Mouse (Mus musculus): ENCODE results near the gene Wipf3. TPM values are rescaled to one million over a fixed set of nuclear protein-coding genes. Genes with fewer than 3 reads are reported as not detected.
A peak's percentile ranks its signal among the peaks of the same experiment; 100 is the strongest.

The Wipf3 gene
- 100 to 1,000 TPM; 281 to 284 TPM for total RNA-seq (2021)
- long read RNA-seq, experiment 1, partial matches to known transcripts: 90 of 92 reads
- long read RNA-seq, experiment 1, other reads (novel, unspliced or antisense): 2 of 92 reads
- long read RNA-seq, experiment 2, partial matches to known transcripts: 76 of 76 reads
- long read RNA-seq, experiment 2, other reads (novel, unspliced or antisense): 0 of 76 reads

DNA sequence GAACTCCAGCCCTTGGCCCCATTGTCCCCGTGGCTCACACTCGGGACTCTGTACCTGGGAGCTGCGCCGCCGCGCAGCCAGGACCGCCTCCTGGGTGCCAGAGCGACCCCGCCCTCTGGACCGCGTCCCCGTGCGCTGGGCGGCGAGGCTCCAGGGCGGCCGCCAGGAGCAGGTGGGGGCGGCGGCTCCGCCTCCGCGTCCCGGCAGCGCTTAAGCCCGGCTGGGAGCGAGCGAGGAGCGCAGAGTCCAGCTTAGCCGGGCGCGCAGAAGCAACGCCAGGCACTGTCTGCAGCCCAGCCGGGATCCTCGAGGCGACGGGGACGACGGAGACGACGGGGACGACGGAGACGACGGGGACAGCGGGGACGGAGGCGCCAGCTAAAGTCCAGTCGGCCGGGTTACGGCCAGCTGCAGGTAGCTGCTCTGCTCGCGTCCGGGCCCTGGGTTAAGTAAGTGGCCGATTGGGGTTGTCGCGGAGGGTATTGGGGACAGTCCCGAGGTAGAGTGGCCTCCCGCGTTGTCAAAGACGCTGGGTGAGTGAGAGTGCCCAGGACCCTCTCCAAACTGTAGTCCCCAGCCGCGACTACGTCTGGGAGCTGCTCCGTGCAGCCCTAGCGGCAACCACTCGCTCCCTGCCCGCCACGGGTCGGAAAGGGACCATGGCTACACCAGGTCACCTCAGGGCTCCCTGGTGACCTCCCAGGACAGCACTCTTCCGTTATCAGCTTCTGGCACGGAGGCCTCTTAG lies at the start of gene Wipf3:
Wipf3 (plus strand) TSS at position 157 of the 748 bp plus-strand sequence.
- no peak for DNase-seq (ENCODE audit: low spot score in 2 of 2)

- no peak for DNase-seq (ENCODE audit: low spot score in 2 of 2)
These were observed 46.8 kb upstream of the Wipf3 start for GRCm38 (mm10) chr6:54382636-54383035.

DNA sequence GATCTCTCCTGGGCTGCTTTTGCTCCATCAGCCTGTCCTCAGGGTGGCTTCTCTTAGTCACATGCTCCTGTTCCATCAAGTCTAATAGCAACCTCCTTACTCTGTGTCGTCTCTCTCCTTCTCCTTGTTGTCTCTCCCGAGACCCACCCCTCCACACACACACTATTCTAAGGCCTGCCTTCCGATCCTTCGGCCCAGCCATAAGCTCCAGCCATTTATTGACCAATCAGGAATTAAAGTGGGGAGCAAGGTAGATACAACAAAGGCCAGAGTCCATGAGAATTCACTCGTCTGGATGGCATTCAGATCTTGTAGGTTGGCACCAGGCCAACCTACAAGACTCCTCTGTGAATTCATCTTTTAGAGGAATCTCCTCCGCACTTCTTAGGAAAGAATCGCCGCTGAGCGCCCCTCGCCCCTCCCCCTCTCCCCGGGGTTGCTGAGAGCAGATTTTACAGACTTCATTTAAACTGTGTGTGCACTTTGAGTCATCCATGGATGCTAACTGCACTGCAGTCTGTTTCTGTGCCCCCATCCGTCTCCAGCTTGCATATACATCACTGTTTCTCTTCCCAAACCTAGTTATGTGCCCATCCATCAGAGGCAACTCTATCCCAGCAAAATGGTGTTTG lies 45.4 kb upstream of the Wipf3 start:
- DNase-seq (ENCODE audit: low spot score in 2 of 2): no peak

GRCm38 (mm10) chr6:54384777-54385176 lies 44.6 kb upstream of the Wipf3 start:
- DNase-seq (ENCODE audit: low spot score in 2 of 2): no peak

GRCm38 (mm10) chr6:54386429-54386828 lies 43.0 kb upstream of the Wipf3 start:
- no peak for DNase-seq (ENCODE audit: low spot score in 2 of 2)

DNA sequence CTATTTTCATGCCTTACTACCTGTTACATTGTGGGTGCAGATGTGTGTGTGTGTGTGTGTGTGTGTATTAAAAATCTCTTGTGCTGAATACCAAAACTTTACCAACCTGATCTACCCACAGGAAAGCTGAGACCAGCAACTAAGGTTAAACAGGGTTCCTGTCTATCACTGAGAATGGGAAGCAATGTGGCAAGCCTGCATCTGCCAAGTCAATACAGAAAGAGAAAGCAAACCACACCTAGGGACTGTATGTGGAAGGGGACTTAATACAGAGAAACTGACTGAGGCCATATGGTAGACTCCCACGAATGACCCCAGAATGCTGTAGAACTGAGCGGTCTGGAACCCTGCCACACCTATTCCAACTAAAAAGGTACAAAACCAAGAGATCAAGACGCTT lies 42.4 kb upstream of the Wipf3 start:
- no peak for DNase-seq (ENCODE audit: low spot score in 2 of 2)

- DNase-seq (ENCODE audit: low spot score in 2 of 2): peak in 1 of 2 experiments; percentile 21
These were observed 41.7 kb upstream of the Wipf3 start for GRCm38 (mm10) chr6:54387751-54388150.

DNA sequence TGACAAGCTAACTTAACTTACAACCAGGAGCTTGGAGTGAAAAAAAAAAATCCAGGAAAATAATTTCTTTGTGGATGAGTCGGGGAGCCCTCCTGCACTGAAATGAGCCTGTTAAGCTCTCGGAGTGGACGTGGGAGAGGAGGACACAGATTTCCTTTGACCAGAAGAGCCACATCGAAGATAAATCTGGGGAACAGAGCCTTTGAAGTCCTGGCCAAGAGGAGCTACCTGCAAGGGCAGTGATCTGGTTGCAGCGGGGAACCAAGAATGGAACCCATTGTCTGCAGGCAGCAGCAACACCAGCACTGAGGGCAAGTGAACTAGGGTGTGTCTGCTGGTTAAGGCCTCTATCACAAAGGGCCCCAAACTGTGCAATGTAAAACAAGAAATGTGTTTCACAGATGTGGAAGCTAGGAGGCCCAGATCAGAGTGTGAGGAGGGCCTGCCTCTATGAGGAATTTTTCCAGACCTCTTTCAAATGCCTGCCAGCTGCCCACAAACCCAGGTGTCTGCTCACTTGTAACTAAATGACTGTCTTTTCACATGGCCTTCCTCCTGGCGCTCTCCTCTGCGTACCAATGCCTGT lies 40.6 kb upstream of the Wipf3 start:
- no peak for DNase-seq (ENCODE audit: low spot score in 2 of 2)

GRCm38 (mm10) chr6:54391765-54392164 lies 37.6 kb upstream of the Wipf3 start:
- peak in 1 of 2 experiments; percentile 82 for DNase-seq (ENCODE audit: low spot score in 2 of 2)

DNA sequence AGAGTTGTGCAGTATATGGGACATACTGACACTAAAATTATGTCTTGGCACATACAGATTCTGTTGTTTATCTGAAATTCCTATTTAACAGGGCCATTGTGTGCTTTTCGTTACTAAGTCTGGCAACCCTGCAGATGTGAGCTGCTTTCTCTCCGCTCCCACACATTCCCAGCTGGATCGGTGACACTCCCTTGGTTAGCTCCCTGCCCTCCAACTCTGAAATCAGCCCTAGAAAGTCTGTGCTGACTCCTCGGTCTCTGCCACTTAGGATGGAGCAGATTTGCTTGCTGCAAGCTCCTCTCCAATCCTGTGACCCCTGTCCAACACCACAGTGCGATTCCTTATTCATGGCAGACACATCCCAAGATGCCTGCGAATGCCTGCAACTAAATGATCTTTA lies 35.5 kb upstream of the Wipf3 start:
- DNase-seq (ENCODE audit: low spot score in 2 of 2): no peak

DNA sequence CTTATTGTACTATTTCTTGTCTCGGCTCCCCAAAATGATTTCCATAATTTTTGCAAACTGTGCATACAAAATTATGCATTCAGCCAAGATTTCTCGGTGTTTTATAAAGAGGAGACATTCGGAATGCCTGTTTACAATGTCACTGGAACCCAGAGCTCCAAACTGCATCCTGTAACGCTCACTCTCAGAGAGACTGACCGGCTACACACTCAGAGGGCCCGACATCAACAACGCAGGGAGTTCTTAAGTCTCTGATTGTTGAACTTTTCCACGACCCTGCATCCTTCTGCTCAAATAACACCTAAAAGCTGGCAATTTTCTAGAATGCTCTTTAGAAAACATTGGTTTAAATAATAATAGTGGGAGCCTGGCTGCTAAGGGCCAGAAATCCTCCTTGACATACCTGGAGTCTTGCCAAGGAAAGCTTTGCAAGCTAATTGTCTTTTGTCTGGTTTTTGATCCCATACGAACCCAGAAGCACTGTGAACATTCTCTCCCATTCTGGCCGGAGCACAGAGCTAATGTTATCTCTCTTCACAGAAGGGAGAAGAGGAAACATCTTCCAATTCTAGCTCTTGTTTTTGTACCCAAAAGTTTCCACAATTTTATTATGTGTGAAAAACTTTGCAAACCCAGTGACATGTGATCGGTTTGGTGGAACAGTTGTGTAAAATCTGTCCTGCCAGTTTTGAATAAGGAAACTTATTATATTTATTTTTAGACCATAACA lies 30.0 kb upstream of the Wipf3 start:
- DNase-seq (ENCODE audit: low spot score in 2 of 2): peak in 1 of 2 experiments; percentile 26

DNA sequence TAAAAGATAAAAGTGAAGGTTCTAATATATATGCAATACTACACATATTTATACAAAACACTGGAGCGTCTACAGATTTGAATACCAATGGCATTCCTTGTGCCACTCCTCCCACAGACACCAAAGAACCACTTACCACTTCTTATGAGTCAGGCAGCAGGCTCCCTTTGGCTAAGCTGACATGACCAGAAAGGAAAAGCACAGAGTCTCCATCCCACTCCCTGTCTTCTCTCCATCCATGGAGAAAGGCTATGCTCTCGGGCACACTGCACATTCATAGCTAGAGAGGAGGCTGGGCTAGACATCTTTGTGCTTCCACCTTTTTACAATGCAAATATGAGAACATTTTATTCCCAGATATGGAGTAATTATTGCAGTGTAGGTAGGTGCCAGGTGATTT lies 27.9 kb upstream of the Wipf3 start:
- DNase-seq (ENCODE audit: low spot score in 2 of 2): no peak

- DNase-seq (ENCODE audit: low spot score in 2 of 2): no peak
These were observed 24.5 kb upstream of the Wipf3 start for GRCm38 (mm10) chr6:54404916-54405315.

GRCm38 (mm10) chr6:54406116-54406515 lies 23.3 kb upstream of the Wipf3 start:
- DNase-seq (ENCODE audit: low spot score in 2 of 2): no peak

- no peak for DNase-seq (ENCODE audit: low spot score in 2 of 2)
These were observed 20.1 kb upstream of the Wipf3 start for GRCm38 (mm10) chr6:54409271-54409670.

DNA sequence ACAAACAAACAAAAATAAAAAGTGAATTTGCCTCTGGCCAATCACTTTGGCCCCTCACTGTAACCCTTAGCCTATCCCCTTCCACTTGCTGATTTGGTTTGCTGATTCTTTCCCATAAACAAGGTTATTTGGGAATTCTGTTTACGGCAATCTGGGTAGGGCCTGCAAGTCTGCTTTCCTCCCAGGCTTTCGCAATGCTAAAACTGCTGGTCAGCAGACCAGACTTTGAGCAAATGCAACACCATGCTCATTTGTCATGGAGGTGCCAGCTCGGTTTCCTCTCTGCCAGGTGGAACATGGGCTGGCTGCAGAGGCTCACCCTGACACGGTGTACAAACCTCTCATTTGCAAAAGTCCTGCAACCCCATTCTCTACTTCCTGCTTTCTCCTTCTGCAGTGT lies 19.0 kb upstream of the Wipf3 start:
- no peak for DNase-seq (ENCODE audit: low spot score in 2 of 2)

GRCm38 (mm10) chr6:54411591-54411990 lies 17.8 kb upstream of the Wipf3 start:
- no peak for DNase-seq (ENCODE audit: low spot score in 2 of 2)

GRCm38 (mm10) chr6:54412879-54413278 lies 16.5 kb upstream of the Wipf3 start:
- DNase-seq (ENCODE audit: low spot score in 2 of 2): no peak

DNA sequence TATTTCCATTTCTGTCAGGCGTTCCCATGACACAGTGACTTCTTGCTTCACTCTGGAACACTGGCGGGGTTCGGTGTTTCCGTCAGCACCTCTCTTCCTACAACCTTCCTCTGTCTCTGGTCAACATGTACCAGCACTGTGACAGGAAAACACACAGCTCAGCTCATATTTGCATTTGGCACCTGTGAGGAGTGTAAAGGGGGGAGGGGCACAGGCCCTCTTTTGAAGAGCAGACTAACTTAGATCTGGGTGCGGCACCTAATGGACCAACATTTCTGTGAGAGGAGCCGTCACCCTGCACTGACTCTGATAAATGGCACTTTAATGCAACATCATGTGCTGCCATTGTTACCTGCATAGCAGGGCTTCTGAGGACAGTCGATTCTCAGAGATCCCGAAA lies 4.2 kb upstream of the Wipf3 start:
- no peak for DNase-seq (ENCODE audit: low spot score in 2 of 2)

- DNase-seq (ENCODE audit: low spot score in 2 of 2): no peak
These were observed 455 bp upstream of the Wipf3 start for GRCm38 (mm10) chr6:54428850-54429446.

DNA sequence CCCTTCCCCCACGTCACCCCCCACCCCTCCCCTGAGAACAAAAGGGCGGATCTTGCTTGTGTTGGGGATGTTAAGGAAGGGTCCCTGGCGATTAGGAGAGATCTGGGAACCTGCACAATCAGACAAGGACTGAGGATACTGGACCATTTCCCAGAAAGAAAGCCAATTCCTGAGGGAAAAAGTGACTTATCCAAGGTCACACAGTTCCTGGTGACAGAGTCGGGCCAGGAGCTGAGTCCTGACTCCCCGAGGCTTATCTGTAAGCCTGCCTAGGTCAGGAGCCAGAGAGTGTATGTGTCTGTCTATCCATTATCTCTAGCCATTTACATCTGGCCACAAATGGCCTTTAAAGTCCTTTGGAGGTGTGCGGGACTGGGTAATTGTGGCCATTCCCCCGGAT lies 818 bp downstream of the Wipf3 start:
- DNase-seq (ENCODE audit: low spot score in 2 of 2): no peak

Measured in layer of hippocampus, postnatal 14 days (tissue).